Mouse (Mus musculus) gonadal fat pad, adult 2 months (tissue): ENCODE data around the gene Srpk2. TPM values are rescaled to one million over a fixed set of nuclear protein-coding genes. Genes with fewer than 3 reads are reported as not detected.
A peak's percentile ranks its signal among the peaks of the same experiment; 100 is the strongest.
"Not testable (repeated sequence)": the region's sequence is repeated elsewhere in the genome, so short reads cannot be mapped to it uniquely, and the experiment has no call there.

ENCODE experiments used
- DNase-seq: peaks from one replicate; pipeline ENCODE4 v3.0.0-alpha.2; 2012; ENCODE audit warnings: low read depth
- polyA plus RNA-seq: library from polyadenylated mRNA; depleted of rRNA; stranded (reverse); fragments of >200 nt; gene quantifications from 2 replicates; pipeline ENCODE4 v1.2.3, GENCODE M21; 2012

The Srpk2 gene
- polyA plus RNA-seq, 1 experiment, result 12.6 TPM

DNA sequence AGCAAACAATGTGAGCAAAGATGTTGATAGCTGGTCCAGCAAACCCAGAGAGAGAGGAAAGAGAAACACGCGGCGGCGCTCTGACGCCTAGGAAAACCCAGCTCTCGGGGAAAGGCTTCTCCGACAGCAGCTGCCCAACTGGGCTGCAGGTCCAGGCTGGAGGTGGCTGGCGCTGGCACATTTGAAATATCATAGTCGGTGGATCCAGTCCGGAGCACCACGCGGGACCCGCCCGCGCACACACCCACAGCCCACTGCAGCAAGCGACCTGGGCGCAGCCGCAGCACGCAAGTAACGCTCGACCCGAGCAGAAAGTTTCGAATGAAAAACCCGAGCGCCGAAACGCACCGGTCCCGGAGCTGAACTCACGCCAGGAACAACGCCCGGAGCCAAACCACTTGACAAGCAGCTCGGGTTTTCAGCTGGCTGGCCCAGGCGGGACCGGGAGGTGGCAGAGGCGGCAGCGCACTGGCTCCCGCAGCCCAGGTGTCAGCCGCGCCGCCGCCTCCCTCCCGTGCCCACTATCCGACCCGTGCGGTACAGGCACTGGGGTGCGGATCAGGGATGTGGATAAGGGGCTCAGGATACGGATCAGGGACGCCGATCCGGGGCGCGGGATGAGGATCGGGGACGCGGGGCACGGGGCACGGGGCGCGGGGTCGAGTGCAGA is 9.5 kb downstream of the Srpk2 start:
- DNase-seq, result no peak

GRCm38 (mm10) chr5:23672136-23672535 is 12.3 kb downstream of the Srpk2 start:
- DNase-seq, result peak; percentile 65

DNA sequence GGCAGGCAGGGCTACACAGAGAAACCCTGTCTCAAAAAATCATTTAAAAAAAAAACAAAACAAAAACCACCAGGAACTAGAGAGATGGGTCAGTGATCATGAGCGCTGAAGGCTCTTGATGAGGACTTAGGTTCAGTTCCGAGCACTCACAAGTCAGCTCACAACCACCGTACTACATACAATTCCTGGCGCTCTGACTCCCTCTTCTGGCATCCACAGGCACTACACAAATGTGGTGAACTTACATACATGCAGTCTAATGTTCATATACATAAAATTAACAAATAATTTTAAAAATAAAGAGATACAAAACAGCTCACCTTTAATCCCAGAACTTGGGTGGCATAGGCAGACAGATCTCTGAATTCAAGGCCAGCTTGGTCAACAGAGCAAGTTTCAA is 13.5 kb downstream of the Srpk2 start:
- DNase-seq, result no peak

- no peak for DNase-seq
These were observed 18.5 kb downstream of the Srpk2 start for GRCm38 (mm10) chr5:23665906-23666305.

- DNase-seq, result no peak
These were observed 23.2 kb downstream of the Srpk2 start for GRCm38 (mm10) chr5:23661191-23661590.

DNA sequence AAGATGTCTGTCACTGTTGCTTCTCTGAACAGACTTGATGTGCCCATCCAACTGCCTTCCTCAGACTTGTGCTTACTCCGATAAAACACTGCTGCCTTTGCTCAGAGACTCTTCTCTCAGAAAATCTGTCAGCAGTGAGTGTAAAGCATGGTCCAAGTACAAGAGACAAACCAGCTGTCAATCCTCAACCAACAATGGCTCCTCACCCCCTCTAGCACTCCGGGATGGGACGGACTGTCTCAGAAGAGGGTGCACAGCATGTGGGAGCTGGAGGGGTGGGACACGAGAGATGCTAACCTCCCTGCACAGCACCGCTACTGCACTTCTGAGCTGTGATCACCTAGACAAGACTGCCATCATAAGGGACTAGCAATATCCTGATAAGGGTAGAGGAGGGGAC is 26.4 kb downstream of the Srpk2 start:
- no peak for DNase-seq

DNA sequence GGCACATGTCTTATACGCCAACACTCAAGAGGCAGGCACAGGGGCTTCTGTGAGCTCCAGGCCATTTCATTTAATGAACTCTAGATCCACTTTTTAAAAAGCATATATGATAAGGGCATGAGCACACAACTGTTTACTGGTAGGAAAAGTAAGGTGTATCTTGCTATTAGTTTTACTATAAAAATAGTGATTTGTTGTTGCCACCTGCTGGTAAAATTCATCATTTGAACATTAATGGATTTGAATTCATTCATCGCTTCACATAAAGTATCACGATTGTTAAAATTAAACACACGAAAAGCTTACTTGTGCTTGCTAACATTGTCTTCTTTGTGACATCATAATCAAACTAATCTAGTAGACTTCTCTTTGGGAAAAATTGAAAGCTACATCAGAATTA is 27.8 kb downstream of the Srpk2 start:
- no peak for DNase-seq

DNA sequence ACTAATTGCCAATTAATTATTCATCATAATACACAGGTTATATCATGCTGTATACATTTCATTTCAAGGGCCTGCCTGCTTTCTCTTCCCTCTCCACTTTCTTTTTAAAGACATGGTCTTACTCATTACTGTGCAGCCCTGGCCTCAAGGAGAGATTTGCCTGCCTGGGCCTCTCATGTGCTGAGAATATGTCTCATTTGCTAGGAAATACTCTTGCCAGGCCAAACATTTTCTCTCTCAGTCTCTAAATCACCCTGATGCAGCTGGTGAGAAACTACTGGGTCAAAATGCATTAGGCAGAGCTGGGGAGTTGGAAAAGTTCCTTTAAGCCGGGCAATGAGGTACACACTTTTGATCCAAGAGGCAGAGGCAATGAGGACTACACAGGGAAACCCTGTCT is 29.4 kb downstream of the Srpk2 start:
- DNase-seq, result no peak

DNA sequence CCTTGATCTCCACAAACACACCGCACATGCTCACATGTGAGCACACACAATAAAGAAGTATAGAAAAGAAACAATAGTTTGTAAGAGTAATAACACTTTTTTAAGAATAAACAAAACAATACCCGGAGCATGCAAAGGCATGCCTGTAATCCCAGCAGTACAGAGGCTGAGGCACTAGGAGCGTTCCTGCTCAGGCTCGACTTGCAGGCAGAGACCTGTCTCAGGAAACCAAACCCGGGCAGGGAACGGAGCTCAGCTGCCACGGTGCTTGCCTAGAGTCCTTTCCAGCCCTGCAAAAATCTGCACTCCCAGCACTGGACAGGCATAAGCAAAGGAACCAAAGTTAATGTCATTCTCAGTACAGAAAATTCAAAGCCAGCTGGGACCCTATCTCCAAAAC is 32.1 kb downstream of the Srpk2 start:
- peak; percentile 58 for DNase-seq

DNA sequence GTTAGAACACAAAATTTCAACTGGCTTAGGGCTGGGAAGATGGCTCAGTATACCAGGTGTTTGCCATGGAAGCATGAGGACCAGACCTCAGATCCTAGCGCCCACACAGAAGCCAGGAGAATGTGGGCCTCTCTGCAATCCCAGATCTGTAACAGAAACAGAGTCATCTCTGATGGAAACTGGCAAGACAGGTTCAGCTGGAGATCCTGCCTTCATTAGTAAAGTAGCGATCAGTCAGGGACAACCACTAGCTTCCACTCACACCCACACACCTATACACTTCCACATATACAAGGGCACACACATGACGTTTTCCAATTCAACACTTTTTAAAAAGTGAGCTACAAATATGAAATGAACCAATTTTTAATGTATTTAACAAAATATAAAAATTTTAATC is 32.6 kb downstream of the Srpk2 start:
- DNase-seq, result peak; percentile 84

- no peak for DNase-seq
These were observed 33.9 kb downstream of the Srpk2 start for GRCm38 (mm10) chr5:23650504-23650903.

- DNase-seq, result no peak
These were observed 35.2 kb downstream of the Srpk2 start for GRCm38 (mm10) chr5:23649246-23649645.

- DNase-seq, result no peak
These were observed 38.7 kb downstream of the Srpk2 start for GRCm38 (mm10) chr5:23645671-23646070.

- not testable (repeated sequence) for DNase-seq
These were observed 45.2 kb downstream of the Srpk2 start for GRCm38 (mm10) chr5:23639193-23639592.

DNA sequence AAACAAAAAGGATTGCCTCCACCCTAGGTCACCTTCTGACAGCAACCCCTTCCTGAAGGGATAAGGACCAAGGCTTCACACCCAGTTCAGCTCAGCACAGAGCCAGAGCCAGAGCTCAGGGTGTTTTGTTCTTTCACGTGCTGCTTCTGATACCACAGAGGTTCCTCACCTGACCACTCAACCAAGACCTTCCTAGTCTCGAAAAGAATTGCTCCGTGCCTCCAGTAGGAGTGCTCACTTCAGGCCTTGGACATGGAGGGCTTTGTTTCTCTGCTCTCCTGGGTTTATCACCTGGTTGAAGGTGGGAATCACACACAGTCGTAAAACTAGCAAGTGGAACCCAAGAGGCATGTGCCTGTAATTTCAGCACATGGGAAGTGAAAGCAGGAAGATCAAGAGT is 46.4 kb downstream of the Srpk2 start:
- no peak for DNase-seq

DNA sequence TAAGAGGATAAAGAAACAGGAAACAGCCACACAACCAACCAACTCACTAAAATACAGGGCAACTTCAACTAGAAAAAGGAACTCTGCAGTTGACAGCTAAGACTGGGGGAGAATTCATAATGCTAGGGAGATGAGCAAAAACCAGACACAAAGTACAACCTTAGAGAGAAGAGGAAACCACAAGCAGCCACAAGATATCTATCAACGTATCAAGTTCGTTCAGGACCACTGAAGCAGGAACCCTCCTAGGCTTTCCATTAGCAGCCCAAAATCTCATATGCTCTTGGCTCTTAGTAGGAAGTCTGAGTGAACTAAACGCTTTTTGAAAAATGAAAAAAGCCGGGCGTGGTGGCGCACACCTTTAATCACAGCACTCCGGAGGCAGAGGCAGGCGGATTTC is 47.1 kb downstream of the Srpk2 start:
- no peak for DNase-seq

GRCm38 (mm10) chr5:23631490-23631889 is 52.9 kb downstream of the Srpk2 start:
- DNase-seq, result no peak

GRCm38 (mm10) chr5:23627221-23627620 is 57.2 kb downstream of the Srpk2 start:
- no peak for DNase-seq

- no peak for DNase-seq
These were observed 58.2 kb downstream of the Srpk2 start for GRCm38 (mm10) chr5:23626173-23626572.

GRCm38 (mm10) chr5:23620621-23621020 is 63.8 kb downstream of the Srpk2 start:
- DNase-seq, result no peak

GRCm38 (mm10) chr5:23618656-23619055 is 65.8 kb downstream of the Srpk2 start:
- no peak for DNase-seq

DNA sequence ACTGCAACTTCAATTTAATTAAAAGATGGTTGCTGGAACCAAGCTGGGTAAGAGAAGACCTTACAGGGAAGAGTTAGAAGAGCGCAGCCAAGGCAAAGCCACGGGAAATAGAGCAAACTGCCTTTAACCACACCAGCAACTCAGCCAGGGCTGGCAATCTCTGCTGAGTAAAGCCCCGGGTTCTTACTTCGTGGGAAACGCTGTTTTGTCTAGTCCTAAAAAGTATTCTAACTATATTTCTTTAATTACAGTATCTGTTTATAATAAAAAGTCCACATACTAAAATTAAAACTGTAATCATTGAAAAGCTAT is 67.4 kb downstream of the Srpk2 start:
- no peak for DNase-seq

DNA sequence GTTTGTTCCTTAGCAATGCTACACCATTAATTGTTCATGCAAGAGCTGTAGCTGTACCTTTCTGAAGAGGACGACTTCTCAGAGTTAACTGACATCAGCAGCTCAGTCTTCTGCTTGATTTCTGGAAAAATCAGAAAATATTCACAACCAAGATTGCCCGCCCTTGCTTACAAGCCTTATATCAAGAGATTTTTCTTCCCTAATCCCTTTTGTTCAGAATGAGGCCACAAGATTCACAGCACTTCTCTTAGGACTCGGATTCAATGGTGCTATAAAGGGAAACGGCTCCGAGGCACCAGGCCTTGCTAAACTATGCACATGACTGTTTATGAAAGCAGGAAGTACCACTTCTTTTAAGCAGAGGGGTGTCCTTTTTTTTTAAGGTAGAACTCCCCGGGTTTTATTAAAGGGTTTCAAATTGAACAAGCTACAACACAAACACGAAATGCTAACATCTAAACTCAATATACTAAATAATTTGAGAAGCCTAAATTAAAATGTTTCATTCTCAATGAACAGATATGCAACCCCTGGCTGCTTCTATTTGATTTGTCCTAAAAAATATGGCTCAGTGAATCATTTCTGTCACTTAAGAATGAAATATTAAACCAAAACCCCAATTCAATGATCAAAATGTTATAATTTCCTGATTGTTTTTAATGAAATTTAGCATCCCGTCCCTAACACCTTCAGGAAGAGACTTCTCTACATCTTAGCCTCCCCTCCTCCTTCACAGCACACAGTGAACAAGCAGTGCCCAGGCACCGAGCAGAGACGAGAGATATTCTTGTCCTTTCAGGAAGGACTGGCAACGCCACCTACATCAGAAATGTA is 67.9 kb downstream of the Srpk2 start:
- DNase-seq, result peak; percentile 42
